Mouse (Mus musculus) T-helper 17 cell (primary cell): ENCODE results near the gene Prl7a1.

ENCODE experiments used
- in situ Hi-C, 2 experiments: fragments of 300-600 bp; cut with MboI, MseI; formaldehyde crosslinking; loops; 1 replicate in 1 of 2; 2 replicates in 1 of 2; pipeline ENCODE4 v1.15.1; 2025; ENCODE audit warnings: high pct_unique_total_duplicates in 2 of 2

Prl7a1 gene

DNA sequence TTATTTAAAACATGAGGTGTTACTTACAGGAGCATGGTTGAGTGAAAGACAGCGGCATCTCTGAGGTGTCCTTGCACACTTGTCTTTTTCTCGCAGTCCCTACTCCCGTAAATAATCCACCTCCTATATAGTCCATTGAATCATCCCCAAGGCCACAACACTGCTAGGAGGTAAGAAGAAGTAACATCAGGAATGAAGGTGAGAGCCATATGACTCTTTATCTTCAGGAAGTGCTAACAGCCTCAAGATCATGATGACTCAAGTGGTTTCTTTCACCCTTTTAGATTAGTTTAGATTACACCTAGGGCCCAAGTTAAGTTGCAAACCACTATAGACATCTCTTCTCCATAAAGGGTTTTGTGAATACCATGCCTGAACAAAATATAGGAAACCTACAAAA is at the start of gene Prl7a1:
TSS of gene Prl7a1 (minus strand) at position 101 of the 400 bp plus-strand sequence.
- in situ Hi-C loops = no loop called here

DNA sequence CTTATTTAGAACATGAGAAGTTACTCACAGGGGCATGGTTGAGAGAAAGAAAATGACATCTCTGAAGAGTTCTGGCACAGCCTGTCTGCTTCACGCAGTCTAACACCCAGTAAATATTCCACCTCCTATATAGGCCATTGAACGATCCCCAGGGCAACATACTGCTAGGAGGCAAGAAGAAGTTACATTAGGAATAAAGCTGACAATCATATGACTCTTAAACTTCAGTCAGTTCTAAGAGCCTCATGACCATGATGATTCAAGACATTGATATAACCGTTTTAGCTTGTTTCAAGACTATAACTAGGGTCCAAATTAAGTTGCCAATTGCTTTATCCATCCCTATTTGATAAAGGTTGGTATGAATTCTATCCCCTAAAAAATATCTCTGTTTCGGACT is 25.6 kb upstream of the Prl7a1 start, which contains the start of gene Prl7a2:
TSS of gene Prl7a2 (minus strand) at position 101 of the 400 bp plus-strand sequence.
- in situ Hi-C loops = no loop called here

DNA sequence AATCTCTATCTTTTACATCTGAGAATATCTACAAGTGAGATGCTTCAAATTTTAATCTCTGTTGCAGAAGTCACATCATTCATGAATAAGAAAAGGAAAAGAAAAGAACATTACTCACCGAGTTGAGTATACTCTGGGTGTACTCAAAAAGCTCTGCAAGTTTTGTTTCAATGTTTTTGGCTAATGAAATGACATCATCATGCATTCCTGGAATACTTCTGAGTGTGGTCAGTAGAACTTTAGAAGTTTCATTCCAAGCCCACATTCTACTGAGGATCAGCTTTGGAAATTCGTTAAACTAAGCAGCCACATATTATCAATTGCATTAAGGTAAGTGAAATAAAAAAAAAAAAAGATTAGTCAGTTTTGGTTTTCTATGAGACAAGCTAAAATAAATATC is 18.5 kb upstream of the Prl7a1 start:
- in situ Hi-C loops = no loop called here

DNA sequence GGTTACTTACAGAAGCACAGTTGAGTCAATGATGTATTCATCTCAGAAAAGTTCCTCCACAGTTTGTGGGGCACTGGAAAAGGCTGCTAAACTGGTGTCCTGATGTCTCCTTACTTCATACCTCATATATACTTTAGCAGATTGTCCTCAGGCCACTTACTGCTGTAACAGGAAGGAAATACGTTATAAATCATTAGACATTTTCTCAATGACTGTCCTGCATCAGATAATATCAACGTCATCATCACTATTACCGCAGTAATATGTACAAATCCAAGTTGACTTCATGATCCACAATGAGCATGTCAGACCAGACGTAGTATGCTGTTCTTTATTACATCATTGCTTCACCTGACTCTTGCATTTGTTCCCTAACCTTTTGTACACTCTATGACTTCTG is 31.8 kb downstream of the Prl7a1 start, which contains the start of gene Prl7b1:
TSS of gene Prl7b1 (minus strand) at position 101 of the 400 bp plus-strand sequence.
- in situ Hi-C loops = loop anchor here in 1 of 2 experiments (10.0 kb wide), 1 partner anchor 854 kb away; no protein-coding TSS in a partner anchor
